Mouse (Mus musculus) gastrocnemius, postnatal 25 days (tissue): ENCODE results near the gene Sytl1. TPM values are rescaled to one million over a fixed set of nuclear protein-coding genes. Genes with fewer than 3 reads are reported as not detected.

Experiments used
- DNase-seq: peaks from one replicate; pipeline ENCODE4 v3.0.0; 2022
- total RNA-seq, 2 experiments: library from RNA; stranded (reverse); gene quantifications; 1 replicate in 1 of 2; 2 replicates in 1 of 2; pipeline ENCODE4 v1.2.3; 2021

Sytl1 gene
- total RNA-seq, 2 experiments from 2014 or later, result 0.29 to 0.36 TPM

DNA sequence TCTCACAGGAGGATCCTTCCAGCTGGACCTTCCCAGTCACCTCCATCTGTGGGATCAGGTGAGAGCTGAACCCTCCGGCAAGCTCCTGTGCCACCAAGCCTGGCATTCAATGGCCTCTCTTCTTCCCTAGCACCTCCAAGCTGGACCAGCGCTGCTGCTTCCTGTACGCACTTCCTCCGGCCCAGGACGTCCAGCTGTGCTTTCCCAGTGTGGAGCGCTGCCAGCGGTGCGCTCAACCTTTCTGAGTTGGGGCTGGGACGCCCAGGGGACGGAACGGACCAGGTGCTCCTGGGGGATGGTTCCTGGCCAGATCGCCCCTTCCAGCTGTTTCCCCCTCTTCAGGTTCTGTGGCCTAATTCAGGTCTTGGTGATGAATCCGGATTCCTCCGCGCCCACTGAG is 15.8 kb downstream of the Sytl1 start:
- peak; percentile 68 for DNase-seq

DNA sequence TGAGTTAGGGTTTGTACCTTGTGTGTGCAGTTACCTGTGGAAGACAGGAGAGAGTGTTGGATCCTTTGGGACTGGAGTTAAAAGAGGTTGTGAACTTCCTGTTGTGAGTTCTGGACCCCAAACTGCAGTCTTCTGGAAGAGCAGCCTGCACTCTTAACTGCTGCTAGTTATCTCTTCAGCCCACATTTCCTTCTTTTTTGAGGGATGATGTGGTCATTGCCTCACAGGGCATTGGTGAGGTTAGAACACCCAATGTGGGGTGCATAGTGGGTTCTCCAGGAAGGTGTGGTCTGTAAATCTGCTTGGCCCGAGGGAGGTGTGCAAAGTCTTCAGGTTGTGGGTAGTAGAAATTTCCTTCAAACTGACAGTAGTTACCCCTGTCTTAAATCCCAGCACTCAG is 18.6 kb downstream of the Sytl1 start:
- no peak for DNase-seq

DNA sequence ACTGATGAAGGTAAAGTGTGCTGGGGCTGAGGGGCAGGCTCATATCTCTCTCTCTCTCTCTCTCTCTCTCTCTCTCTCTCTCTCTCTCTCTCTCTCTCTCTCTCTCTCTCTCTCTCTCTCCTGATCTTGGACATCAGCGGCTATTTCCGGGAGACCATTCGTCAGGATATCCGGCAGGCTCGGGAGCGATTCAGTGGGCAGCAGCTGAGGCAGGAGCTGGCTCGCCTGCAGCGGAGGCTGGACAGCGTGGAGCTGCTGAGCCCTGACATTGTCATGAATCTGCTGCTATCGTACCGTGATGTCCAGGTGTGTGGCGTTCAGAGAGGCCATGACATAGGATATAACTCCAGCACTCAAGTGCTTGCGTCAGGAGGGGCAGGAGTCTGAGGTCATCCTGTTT is 19.4 kb downstream of the Sytl1 start:
- DNase-seq, result no peak

DNA sequence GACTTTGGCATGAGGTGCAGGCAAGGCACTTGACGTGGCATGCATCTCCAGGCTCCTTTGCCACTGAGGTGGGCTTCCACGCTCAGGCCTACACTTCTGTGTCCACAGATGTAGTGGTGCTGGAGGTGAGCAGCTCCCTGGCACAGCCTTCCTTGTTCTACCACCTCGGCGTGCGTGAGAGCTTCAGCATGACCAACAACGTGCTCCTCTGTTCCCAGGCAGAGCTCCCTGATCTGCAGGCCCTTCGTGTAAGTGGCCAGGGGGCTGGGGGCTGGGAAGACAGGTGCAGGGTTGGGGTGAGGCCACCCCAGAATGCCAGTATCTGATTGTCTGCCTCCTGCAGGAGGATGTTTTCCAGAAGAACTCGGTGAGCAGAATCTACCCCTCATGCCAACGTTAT is 20.2 kb downstream of the Sytl1 start:
- no peak for DNase-seq

DNA sequence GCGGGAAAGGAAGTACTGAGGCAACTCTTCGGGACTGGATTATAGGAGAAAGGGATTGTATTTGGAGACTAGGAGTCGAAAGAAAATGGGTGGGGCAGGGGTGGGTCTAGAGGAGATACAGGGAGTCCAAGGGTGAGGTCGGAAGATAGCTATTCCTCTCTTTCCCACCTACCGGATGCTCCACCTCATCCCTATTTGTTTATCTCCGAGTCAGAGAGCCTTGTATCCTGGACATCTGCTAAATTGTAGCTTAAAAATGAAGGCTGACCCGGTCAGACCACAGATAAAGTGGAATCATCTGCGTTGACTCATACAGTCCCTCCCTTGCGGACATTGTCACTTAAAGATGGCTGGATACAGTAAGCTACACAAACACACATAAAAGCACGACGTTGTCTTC is 21.0 kb downstream of the Sytl1 start:
- no peak for DNase-seq

DNA sequence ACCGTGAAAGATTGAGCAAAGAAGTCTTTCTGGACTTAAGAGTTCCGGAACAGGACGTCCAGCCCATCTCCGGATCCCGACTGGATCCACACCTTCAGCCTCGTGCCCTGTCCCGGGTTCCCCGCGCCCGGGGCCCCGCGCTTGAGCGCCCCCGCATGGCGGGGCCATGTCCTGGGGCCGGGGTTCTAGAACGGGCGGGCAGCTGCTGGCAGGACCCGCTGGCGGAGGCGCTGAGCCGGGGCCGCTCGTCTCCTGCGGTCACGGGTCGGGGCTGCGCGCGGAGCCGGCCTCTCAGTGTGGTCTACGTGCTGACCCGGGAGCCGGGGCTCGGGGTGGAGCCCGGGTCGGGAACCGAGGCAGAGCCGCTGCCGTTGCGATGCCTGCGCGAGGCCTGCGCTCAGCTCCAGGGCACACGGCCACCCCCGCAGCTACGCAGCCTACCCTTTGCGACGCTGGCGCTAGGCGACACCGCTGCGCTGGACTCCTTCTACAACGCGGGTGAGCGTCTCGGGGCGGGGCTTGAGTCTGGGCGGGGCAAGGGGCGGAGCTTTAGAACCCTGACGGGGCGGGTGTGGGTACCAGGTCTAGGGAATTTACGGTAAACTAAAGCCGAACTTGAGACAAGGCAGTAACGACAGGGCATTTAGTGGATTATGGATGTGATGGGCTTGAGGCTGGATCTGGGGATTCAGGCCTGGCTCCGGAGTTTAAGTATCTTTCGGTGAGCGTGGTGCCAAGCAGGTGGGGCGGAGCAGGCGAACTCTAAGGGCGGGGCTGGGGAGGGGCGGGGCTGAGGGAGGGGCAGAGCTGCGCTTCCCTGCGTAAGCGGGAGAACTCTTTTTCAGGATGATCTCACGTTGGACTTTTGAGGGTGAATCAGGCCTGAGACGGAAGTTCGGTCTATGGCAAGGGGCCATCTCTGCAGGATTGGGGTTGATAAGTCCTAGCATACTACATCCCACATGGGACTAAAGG is 21.7 kb downstream of the Sytl1 start:
- DNase-seq, result peak; percentile 90

DNA sequence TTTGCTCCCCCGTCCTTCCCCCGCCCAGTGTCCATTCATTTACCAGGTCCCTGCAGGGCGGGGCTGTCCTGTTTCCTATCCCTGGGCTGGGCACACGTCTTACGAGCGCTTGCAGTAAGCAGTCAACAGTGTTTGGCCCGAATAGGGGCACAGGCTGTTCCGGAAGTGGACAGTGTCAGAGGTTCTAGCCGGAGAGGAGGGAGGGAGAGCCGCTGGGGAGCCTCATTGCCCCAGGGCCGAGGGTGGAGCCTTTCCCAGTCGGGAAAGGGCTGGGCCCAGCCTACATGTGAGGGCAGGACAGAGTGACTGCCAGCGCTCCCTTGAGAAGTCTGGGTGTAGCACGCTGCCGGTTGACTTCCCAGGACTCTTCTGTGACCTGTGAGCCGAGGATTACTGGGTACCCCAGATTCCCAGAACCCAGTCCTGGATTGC is 22.4 kb downstream of the Sytl1 start, which contains the start of gene Map3k6:
Gene Map3k6, plus strand, starts transcription at position 329 of the 432 bp plus-strand sequence.
- DNase-seq, result peak; percentile 95

DNA sequence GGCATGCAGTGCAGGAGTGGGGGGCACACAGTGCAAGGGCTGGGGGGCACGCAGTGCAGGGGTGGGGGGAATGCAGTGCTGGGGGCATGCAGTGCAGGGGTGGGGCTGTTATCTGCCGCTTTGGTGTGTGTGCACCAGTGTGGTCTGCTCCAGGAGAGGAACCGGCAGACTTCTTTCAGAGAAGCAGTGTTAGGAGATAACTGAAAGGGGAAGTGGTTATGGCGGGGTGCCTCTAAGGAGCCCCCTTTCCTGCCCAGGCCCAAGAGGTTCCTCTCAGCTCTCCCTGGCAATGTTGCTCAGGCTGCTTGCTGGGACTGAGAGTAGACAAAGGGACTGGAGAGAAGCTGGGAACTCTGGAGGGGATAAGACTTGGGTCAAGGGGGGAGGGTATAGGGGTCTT is 25.0 kb downstream of the Sytl1 start:
- DNase-seq, result no peak

DNA sequence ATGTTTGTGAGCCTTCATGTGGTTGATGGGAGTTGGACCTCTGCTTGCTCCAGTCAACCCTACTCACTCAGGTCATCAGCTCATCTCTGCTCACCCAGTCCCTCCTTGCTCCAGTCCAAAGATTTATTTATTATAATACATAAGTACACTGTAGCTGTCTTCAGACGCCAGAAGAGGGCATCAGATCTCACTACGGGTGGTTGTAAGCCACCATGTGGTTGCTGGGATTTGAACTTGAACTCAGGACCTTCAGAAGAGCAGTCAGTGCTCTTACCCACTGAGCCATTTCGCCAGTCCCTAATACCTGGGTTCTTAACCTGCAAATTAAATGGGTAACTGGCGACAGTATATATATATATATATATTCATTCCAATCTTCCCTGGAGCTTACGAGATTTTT is 27.5 kb downstream of the Sytl1 start:
- DNase-seq, result no peak

DNA sequence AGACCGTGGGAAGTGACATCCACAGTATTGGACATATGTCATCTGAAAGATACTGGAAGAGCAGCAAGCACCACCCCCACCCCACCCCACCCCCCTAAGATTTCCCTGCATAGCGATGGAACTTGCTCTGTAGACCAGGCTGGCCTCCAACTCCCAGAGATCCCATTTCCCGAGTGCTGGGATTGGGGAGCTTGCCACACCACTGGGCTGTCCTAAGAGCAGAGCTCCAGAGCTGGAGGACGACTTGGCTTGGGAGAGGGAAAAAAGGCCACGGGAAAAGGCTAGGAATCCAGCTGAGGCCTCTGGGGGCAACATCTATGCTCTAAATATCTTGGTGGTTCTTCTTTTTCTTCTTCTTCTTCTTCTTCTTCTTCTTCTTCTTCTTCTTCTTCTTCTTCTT is 28.1 kb downstream of the Sytl1 start:
- DNase-seq, result no peak

DNA sequence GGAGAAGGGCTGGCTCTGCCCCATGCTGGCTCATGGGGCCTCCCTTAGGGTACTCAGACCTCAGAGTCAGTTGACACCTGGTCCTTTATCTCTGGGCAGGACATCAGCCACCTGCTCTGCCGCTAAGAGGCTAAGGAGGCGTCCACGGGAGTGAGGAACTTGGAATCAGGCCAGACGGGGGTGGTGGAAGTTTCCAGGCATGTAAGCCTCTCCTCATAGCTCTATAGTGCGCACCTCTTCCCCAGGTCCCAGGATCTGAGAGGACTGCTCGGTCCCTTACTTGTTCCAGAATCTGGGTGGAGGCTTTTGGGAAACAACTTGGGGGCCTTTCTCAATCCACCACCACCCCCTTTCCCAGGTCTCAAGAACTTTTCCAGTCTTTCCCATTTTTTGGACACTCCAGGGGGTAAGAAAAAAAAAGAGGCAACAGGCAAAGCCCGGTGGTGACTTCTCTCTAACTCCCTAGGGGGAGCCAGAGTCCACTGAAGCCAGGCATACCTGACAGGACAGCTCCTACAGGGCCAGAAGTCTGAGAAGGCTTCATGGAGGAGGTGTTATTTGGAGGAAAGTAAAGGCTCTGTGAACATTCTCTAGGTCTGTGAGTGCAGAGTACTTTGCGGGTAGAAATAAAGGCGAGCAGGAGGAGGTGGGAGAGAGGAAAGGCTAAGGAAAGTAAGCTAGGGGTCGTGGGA is 29.5 kb downstream of the Sytl1 start:
- DNase-seq, result no peak

DNA sequence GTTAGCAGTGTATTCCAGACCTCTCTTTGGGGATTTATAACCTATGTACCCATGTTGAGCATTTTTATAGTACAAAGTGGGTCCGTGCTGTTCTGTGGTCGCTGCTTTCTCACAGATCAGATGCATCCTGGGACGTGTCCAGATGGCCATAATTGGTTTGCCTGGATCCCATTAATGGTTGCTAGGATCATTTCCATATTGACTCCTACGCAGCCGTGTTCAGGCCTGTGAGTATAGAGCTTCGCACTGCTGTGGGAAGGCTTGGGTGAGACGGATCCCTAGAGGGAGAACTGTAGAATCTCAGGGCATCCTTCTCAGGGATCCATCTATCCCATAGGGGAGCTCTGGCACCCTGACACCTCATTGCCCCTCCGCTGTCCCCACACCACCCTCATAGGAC is 33.3 kb downstream of the Sytl1 start:
- no peak for DNase-seq

DNA sequence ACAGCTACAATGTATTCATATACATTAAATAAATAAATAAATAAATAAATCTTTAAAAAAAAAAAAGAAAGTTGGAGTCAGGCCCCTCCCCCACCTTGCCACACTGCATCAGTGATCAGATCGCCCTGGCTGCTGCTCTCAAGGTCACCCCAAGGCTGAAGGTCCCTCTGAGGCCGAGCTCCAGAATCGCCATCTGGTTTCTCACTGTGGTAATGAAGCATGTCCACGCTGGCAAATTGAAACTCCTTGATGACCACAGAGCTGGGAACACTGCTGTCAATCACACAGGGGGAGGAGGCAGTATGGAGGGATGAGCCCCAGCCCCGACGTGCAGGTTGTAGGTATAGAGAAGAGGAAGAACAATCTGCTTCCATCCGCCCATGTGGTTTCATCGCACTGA is 35.3 kb downstream of the Sytl1 start:
- DNase-seq, result no peak

DNA sequence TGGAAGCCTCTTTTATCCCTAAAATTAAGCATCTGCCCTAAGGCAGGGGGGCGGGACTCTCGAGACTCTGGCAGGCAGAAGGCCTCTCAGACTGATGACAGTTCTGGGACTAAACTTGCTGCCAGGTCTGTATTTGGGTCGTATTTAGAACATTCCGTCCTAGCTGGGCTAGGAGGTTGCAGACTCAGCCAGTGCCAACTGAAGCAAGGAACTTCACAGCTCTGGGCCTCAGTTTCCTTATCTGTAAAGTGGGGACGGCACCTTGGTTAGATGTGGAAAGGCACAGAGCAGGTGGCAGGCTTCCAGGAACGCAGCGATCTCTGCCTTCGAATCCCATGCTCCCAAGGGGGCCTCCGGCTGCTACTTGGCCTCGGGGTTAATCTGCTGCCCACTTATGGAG is 36.8 kb downstream of the Sytl1 start:
- peak; percentile 70 for DNase-seq

DNA sequence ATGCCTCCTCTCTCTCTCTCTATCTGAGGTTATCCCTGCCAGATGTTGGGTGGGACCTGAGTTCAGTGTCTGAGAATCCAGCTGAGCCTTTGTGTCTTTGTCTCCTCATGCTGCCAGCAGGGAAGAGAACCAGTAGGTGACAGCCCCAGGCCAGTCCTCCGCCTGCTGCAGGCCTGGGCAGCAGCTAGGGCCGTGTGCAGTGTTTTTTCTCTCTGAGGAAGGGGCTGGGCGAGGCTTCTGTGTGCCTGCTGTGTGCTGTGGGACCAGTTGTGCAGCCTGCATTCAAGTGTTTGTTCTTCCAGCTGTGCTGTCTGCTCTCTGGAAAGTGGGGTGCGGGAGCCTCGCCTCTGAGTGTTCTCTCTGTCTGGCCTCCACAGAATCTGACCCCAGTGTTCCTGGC is 39.0 kb downstream of the Sytl1 start:
- no peak for DNase-seq

DNA sequence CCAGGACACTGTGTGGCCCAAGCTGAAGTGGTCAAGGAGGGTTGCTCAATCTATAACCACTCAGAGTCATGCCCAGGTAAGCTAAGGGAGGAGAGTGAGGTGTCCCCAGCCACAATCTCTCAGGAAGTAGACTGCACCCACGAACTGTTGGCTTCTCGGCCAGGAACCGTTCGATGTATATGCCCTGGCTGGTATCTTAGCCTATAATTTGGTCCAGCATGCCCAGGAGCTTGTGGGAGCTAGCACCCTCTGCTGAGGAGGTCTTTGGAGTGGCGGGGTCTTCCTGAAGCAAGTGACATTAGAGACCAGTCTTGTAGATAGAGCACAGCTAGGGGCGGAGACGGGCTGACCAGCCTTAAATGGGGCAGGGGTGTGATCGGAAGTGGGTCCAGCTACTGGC is 41.2 kb downstream of the Sytl1 start:
- no peak for DNase-seq

DNA sequence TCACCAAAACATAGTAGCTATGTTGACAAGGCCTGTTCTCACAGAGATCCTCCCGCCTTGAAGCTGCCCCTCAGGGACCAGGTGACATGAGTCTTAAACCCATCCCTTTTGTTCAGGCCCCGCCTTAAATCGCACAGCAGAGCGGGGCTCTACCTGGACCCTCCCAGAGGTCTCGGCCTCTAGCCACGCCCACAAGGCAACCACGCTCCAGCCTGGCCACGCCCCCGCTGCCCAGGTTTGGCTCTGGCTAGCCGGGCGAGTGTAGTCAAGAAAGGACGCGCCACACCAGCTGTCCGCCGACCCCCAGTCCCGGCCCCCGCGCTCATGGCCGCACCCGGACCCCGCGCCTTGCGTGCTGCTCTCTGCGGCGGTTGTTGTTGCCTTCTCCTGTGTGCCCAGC is 42.3 kb downstream of the Sytl1 start:
- no peak for DNase-seq

DNA sequence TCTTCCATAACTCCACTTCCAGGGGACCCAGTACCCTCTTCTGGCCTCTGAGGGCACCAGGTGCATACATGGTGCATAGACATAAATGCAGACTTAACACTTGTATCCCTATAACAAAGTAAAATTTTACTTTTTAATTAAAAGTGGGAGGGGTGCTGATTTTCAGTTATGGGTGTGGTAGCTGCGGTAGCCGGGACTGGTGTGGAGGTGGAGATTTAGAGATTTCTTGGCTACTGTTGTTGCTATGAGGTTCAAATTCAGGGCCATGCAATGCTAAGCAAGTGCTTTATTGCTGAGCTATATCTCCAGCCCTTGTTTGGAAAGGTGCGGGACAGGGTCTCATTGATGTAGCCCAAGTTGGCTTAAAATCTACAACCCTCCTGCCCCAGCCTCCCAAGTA is 44.2 kb downstream of the Sytl1 start:
- no peak for DNase-seq

DNA sequence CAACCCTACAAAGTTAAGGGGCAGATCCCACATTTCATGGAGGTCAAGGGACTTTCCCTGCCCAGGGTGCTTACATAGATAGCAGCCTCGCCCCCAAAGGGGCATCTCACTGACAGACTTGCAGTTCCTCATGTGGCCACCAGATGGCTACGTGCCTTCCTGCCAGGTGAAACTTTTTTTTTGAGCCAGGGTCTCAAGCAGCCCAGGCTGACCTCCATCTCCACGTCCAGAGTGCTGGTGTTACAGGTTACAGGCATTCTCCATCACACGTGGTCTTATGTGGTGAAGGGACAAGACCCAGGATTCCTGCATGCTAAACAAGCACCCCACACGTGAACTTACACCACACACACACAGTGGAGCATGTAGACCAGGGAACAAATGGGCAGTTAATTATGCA is 45.3 kb downstream of the Sytl1 start:
- no peak for DNase-seq

DNA sequence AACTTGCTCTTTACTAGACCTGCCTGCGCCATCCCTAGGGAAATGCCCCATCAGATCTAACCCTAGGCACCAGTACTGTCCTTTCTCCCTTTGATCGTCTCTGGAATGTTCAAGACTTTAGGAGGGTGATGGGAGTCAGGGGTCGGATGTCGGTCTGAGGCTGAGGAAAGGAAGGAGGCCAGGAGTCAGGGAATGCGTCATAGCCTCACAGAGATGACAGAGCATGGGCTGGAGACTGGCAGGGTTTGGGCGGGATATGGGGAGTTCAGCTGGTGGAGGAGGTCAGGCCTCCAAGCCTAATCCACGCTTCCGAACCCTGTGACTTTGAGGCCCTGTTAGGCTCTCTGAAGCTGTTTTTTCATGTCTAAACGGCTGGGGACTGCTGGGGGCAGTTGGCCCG is 49.3 kb downstream of the Sytl1 start:
- no peak for DNase-seq

DNA sequence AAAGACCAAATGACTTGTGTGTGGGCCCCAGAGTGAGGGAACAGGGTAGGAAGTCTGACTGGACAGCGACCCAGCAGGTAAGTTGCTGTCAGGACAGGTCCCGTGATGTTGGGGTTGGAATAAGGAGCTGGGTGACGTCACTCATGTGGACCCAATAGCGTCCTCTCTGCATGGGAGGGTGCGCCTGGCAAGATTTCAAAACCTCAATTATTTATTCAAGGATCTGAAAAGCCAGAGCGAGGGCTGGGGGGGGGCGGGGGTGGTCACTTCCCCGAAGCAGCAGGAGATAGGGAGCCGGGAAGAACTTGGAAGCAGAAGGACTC is 49.7 kb downstream of the Sytl1 start:
- no peak for DNase-seq

DNA sequence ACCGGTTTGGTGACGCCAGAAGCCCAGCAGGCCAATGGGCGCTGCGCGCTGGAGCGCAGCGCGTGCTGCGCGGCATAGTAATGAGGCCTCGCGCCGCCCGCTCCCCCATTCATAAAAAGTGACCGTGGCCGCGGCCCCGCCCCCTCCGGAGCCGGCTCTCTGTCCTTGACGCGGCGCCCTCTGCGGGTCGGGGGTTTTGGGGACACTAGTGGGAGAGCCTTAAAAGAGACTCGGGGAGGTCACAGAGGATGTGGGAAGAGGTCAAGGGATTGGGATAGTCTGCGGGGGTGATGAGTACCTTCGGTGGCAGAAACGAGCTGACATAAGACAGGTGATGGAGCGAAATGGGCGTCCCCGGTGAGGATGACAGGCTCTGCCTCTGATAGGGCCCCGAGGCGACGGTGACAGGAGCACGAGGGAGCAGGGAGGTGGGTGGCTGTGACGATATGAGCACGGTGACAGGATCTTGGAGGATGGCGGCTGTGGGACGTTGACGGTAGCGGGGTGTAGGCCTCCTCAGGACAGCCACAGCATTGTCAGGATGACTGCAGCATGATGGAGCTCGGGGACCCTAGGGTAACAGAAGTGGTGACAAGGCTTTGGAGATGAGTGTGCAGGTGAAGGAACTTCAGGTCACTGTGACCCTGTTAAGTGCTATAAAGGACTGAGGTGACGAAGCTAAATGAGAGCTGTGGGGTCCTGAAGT is 50.2 kb downstream of the Sytl1 start:
- DNase-seq, result peak; percentile 79
